Mouse (Mus musculus) intestine, embryonic 14.5 days (tissue): ENCODE measurements around the gene Ppfia3. TPM values are rescaled to one million over a fixed set of nuclear protein-coding genes. Genes with fewer than 3 reads are reported as not detected.

ENCODE experiments used
- ATAC-seq: fragments of 200-750 bp; cut with Nextera tagmentation; replicated peaks from 2 replicates; pipeline ENCODE4 v1.8.0; 2017; ENCODE audit warnings: low read depth, moderate number of reproducible peaks, moderate TSS enrichment, moderate library complexity; ENCODE audit not compliant: low FRiP score, low TSS enrichment
- DNase-seq: peaks from one replicate; pipeline ENCODE4 v3.0.0-alpha.2; 2018; ENCODE audit warnings: low spot score
- H3K27ac ChIP-seq: fragments of 300-500 bp; sonication (generic); 2 replicates; pipeline ENCODE4 v1.5.1; 2014; ENCODE audit warnings: low read depth, mild to moderate bottlenecking, control low read depth
- H3K27me3 ChIP-seq: fragments of 300-500 bp; sonication (generic); replicated peaks from 2 replicates; pipeline ENCODE4 v1.6.1; 2014; ENCODE audit warnings: low read length, control low read depth; ENCODE audit not compliant: control insufficient read depth, insufficient read depth
- H3K36me3 ChIP-seq: fragments of 300-500 bp; sonication (generic); 2 replicates; pipeline ENCODE4 v1.6.1; 2014; ENCODE audit warnings: low read length, control low read depth; ENCODE audit not compliant: control insufficient read depth, insufficient read depth
- H3K4me1 ChIP-seq: fragments of 300-500 bp; sonication (generic); replicated peaks from 2 replicates; pipeline ENCODE4 v1.6.1; 2014; ENCODE audit warnings: low read length, control low read depth, mixed read lengths; ENCODE audit not compliant: control insufficient read depth, insufficient read depth
- H3K4me2 ChIP-seq: fragments of 300-500 bp; sonication (generic); 2 replicates; pipeline ENCODE4 v1.6.1; 2014; ENCODE audit warnings: low read length
- H3K4me3 ChIP-seq: fragments of 300-500 bp; sonication (generic); 2 replicates; pipeline ENCODE4 v1.5.1; 2014; ENCODE audit warnings: low read depth, low read length, control low read depth, mixed read lengths
- H3K9ac ChIP-seq: fragments of 300-500 bp; sonication (generic); 2 replicates; pipeline ENCODE4 v1.6.1; 2014; ENCODE audit warnings: mild to moderate bottlenecking, low read length
- H3K9me3 ChIP-seq: fragments of 300-500 bp; sonication (generic); 2 replicates; pipeline ENCODE4 v1.6.1; 2016; ENCODE audit warnings: low read length, control low read depth; ENCODE audit not compliant: control insufficient read depth
- WGBS: fragments of 180-500 bp; shearing (Covaris S2); extraction: QIAGEN DNeasy Blood & Tissue Kit; methylation state at CpG from one replicate; pipeline ENCODE4 v1.1.7; 2014; 5-methylcytosine and 5-hydroxymethylcytosine counted together
- polyA plus RNA-seq: library from polyadenylated mRNA; unstranded; fragments of >200 nt; fragmentation: Nextera tagmentation; extraction: Ambion mirVana; gene quantifications from 2 replicates; pipeline ENCODE4 v1.2.1, GENCODE M21; 2014

Gene Ppfia3
- polyA plus RNA-seq, 1 experiment from 2014 or later: 5.5 TPM

GRCm38 (mm10) chr7:45408351-45408750 is 41.5 kb upstream of the Ppfia3 start:
- DNase-seq: no peak
- Histone ChIP-seq H3K9ac (no peak overlapping the region), H3K27me3 (peaks cover 74% of the 10 kb centered on the region), H3K27ac (no peak overlapping the region), H3K4me2 (no peak overlapping the region), H3K4me1 (0 out of 2 replicates have a peak, but pooled peaks cover 4% of the 10 kb centered on the region), H3K4me3 (no peak overlapping the region), H3K36me3 (no peaks in the 10 kb centered on the region), H3K9me3 (no peaks in the 10 kb centered on the region)
- no peak for ATAC-seq
- 65% methylated on average over 7 of the region's 7 CpGs for WGBS

- Histone ChIP-seq H3K27me3 (peaks cover 74% of the 10 kb centered on the region), H3K4me3 (no peak overlapping the region), H3K4me1 (0 out of 2 replicates have a peak, but pooled peaks cover 4% of the 10 kb centered on the region), H3K9ac (no peak overlapping the region), H3K36me3 (no peaks in the 10 kb centered on the region), H3K9me3 (no peaks in the 10 kb centered on the region), H3K4me2 (no peak overlapping the region), H3K27ac (no peak overlapping the region)
- DNase-seq (no peak), ATAC-seq (no peak)
- 76% methylated on average over 10 of the region's 10 CpGs for WGBS
Observed at GRCm38 (mm10) chr7:45407836-45408235, 41.0 kb upstream of the Ppfia3 start.

GRCm38 (mm10) chr7:45406157-45407156 is 39.6 kb upstream of the Ppfia3 start:
- WGBS: 1% methylated on average over 106 of the region's 114 CpGs
- Histone ChIP-seq H3K27me3 (peaks cover 64% of the 10 kb centered on the region), H3K27ac (no peak overlapping the region), H3K9me3 (no peaks in the 10 kb centered on the region), H3K4me3 (peak overlapping the region; percentile 36), H3K36me3 (no peaks in the 10 kb centered on the region), H3K4me2 (peak overlapping the region; percentile 52), H3K9ac (no peak overlapping the region; the same call in 1 of the 2 replicates), H3K4me1 (0 out of 2 replicates have a peak, but pooled peaks cover 4% of the 10 kb centered on the region)
- no peak; the same call in 1 of the 2 replicates for ATAC-seq
- DNase-seq: peak; percentile 66

GRCm38 (mm10) chr7:45405091-45406075 is 38.6 kb upstream of the Ppfia3 start, which contains the start of gene Kcna7:
Gene Kcna7, plus strand, starts transcription at chr7:45405653.
- 0 out of 2 replicates have a peak, but pooled peaks cover 4% of the 10 kb centered on the region for H3K4me1 ChIP-seq
- no peak within 1 kb of the TSS for H3K27ac ChIP-seq
- DNase-seq (peak; percentile 85), ATAC-seq (peak; percentile 22; the same call in 1 of the 2 replicates)
- peak within 1 kb of the TSS; percentile 36 for H3K4me3 ChIP-seq
- peak within 1 kb of the TSS; percentile 52 for H3K4me2 ChIP-seq
- WGBS: 16% methylated on average over 28 of the region's 28 CpGs
- H3K36me3 ChIP-seq: no peaks in the 10 kb centered on the region
- H3K9me3 ChIP-seq: no peaks in the 10 kb centered on the region
- peaks cover 54% of the 10 kb centered on the region for H3K27me3 ChIP-seq
- H3K9ac ChIP-seq: no peak within 1 kb of the TSS; the same call in 1 of the 2 replicates

- H3K9me3 ChIP-seq: no peaks in the 10 kb centered on the region
- 0 out of 2 replicates have a peak, but pooled peaks cover 4% of the 10 kb centered on the region for H3K4me1 ChIP-seq
- DNase-seq (peak; percentile 78), ATAC-seq (no peak)
- no peak overlapping the region for H3K4me2 ChIP-seq
- no peak overlapping the region for H3K4me3 ChIP-seq
- no peak overlapping the region for H3K9ac ChIP-seq
- H3K36me3 ChIP-seq: no peaks in the 10 kb centered on the region
- H3K27me3 ChIP-seq: peaks cover 37% of the 10 kb centered on the region
- no peak overlapping the region for H3K27ac ChIP-seq
- 48% methylated on average over 6 of the region's 6 CpGs for WGBS
Observed at GRCm38 (mm10) chr7:45403532-45404261, 36.9 kb upstream of the Ppfia3 start.

- H3K4me2 ChIP-seq: no peak overlapping the region
- H3K27me3 ChIP-seq: peaks cover 16% of the 10 kb centered on the region
- no peaks in the 10 kb centered on the region for H3K9me3 ChIP-seq
- DNase-seq: no peak
- 0 out of 2 replicates have a peak, but pooled peaks cover 4% of the 10 kb centered on the region for H3K4me1 ChIP-seq
- no peak overlapping the region for H3K27ac ChIP-seq
- no peak overlapping the region for H3K4me3 ChIP-seq
- H3K9ac ChIP-seq: no peak overlapping the region
- no peaks in the 10 kb centered on the region for H3K36me3 ChIP-seq
- WGBS: 67% methylated on average over 10 of the region's 10 CpGs
- no peak for ATAC-seq
Observed at GRCm38 (mm10) chr7:45401521-45402085, 34.8 kb upstream of the Ppfia3 start.

GRCm38 (mm10) chr7:45396787-45397186 is 30.0 kb upstream of the Ppfia3 start:
- H3K36me3 ChIP-seq: peaks cover 18% of the 10 kb centered on the region
- H3K4me2 ChIP-seq: no peak overlapping the region
- peaks cover 15% of the 10 kb centered on the region for H3K4me1 ChIP-seq
- 71% methylated on average over 2 of the region's 2 CpGs for WGBS
- H3K4me3 ChIP-seq: no peak overlapping the region
- H3K27ac ChIP-seq: no peak overlapping the region
- H3K9me3 ChIP-seq: no peaks in the 10 kb centered on the region
- no peak overlapping the region for H3K9ac ChIP-seq
- H3K27me3 ChIP-seq: no peaks in the 10 kb centered on the region
- DNase-seq: no peak
- ATAC-seq: no peak
